Mouse (Mus musculus) ES-Bruce4 (cell line): Measurements from ENCODE around the gene Klk11.

Experiments
- CTCF ChIP-seq: IDR thresholded peaks from one replicate; pipeline ENCODE4 v1.8.1; 2011; ENCODE audit warnings: low read depth, low read length
- EP300 ChIP-seq: IDR thresholded peaks from 2 replicates; pipeline ENCODE4 v1.6.1; 2011; ENCODE audit warnings: low read depth, low read length; ENCODE audit not compliant: insufficient read depth
- POLR2A ChIP-seq: IDR thresholded peaks from one replicate; pipeline ENCODE4 v1.8.1; 2011; ENCODE audit warnings: low read length; ENCODE audit not compliant: insufficient read depth

GRCm38 (mm10) chr7:43788096-43788495, 13.7 kb downstream of the Klk11 start:
- no peak for TF ChIP-seq EP300
- TF ChIP-seq POLR2A = no peak
- TF ChIP-seq CTCF = no peak
